Mouse (Mus musculus) liver, adult 2 months (tissue): ENCODE results near the gene Cby3.

Source experiments
- CTCF ChIP-seq: fragments of 200-500 bp; IDR thresholded peaks from 2 replicates; pipeline ENCODE4 v1.5.1; 2011; ENCODE audit warnings: low read depth, low read length, control low read depth
- POLR2A ChIP-seq: fragments of 200-500 bp; IDR thresholded peaks from 2 replicates; pipeline ENCODE4 v1.6.1; 2011; ENCODE audit warnings: low read length, control low read depth; ENCODE audit not compliant: insufficient read depth; ENCODE audit errors: extremely low read depth

DNA sequence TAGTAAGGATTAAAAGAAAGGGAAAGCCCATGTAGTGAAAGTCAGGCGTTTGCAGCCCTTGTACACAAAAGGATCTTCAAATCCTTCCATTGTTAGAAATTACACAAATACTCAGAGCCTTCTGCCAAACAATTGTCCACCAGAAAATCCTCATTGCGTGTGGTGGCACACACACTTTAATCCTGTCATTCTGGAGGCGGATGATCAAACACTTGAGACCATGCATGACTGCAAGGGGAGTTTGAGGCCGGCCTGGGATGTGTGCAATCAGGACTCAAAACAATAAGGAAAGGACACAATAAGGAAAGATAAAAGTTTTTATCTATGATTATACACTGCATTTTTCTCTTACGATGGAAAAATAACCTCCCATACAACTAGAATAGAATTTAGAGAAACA lies 21.2 kb downstream of the Cby3 start:
- TF ChIP-seq CTCF = no peak
- no peak for TF ChIP-seq POLR2A
